Mouse (Mus musculus) T-helper 1 cell (primary cell): ENCODE measurements around the gene Fyn.

Experiments
- in situ Hi-C: fragments of 300-600 bp; cut with MboI, MseI; formaldehyde crosslinking; loops from one replicate; pipeline ENCODE4 v1.15.1; 2025; ENCODE audit warnings: high pct_unique_total_duplicates

The Fyn gene

GRCm38 (mm10) chr10:39368572-39369135, at the start of gene Fyn:
Gene Fyn, plus strand, starts transcription at chr10:39368855.
- in situ Hi-C loops: loop anchor here (5.0 to 25.0 kb wide), 3 partner anchors 51 to 369 kb away; partner anchors contain the start of genes Rev3l and Traf3ip2

GRCm38 (mm10) chr10:39320798-39321622, 47.6 kb upstream of the Fyn start:
- in situ Hi-C loops: no loop called here

- in situ Hi-C loops: no loop called here
These were observed 47.1 kb upstream of the Fyn start for GRCm38 (mm10) chr10:39321623-39321985.

GRCm38 (mm10) chr10:39322143-39322542, 46.5 kb upstream of the Fyn start:
- in situ Hi-C loops: no loop called here

- in situ Hi-C loops: no loop called here
These were observed 44.4 kb upstream of the Fyn start for GRCm38 (mm10) chr10:39324291-39324690.

- in situ Hi-C loops: no loop called here
These were observed 40.0 kb upstream of the Fyn start for GRCm38 (mm10) chr10:39328661-39329060.

GRCm38 (mm10) chr10:39334320-39334719, 34.3 kb upstream of the Fyn start:
- in situ Hi-C loops: no loop called here

- in situ Hi-C loops: no loop called here
These were observed 32.8 kb upstream of the Fyn start for GRCm38 (mm10) chr10:39335880-39336279.

GRCm38 (mm10) chr10:39339189-39339968, 29.3 kb upstream of the Fyn start:
- in situ Hi-C loops: no loop called here

- in situ Hi-C loops: no loop called here
These were observed 28.8 kb upstream of the Fyn start for GRCm38 (mm10) chr10:39339969-39340236.

- in situ Hi-C loops: no loop called here
These were observed 25.1 kb upstream of the Fyn start for GRCm38 (mm10) chr10:39343551-39343950.

- in situ Hi-C loops: no loop called here
These were observed 22.7 kb upstream of the Fyn start for GRCm38 (mm10) chr10:39345921-39346320.

- in situ Hi-C loops: loop anchor here (25.0 kb wide), 1 partner anchor 387 kb away; the partner anchor contains the start of gene Rev3l
These were observed 18.8 kb upstream of the Fyn start for GRCm38 (mm10) chr10:39349781-39350364.

- in situ Hi-C loops: loop anchor here (10.0 to 25.0 kb wide), 2 partner anchors 251 to 373 kb away; partner anchors contain the start of genes Rev3l and Traf3ip2
These were observed 4.5 kb upstream of the Fyn start for GRCm38 (mm10) chr10:39364196-39364595.

GRCm38 (mm10) chr10:39369502-39369931, 862 bp downstream of the Fyn start:
- in situ Hi-C loops: loop anchor here (5.0 to 25.0 kb wide), 3 partner anchors 52 to 368 kb away; partner anchors contain the start of genes Rev3l and Traf3ip2

- in situ Hi-C loops: loop anchor here (5.0 to 25.0 kb wide), 5 partner anchors 47 to 367 kb away; partner anchors contain the start of genes Rev3l and Traf3ip2
These were observed 1.5 kb downstream of the Fyn start for GRCm38 (mm10) chr10:39369977-39370785.

- in situ Hi-C loops: loop anchor here (5.0 to 25.0 kb wide), 3 partner anchors 46 to 366 kb away; partner anchors contain the start of gene Rev3l
These were observed 2.1 kb downstream of the Fyn start for GRCm38 (mm10) chr10:39370786-39371221.

- in situ Hi-C loops: loop anchor here (5.0 to 25.0 kb wide), 3 partner anchors 46 to 366 kb away; partner anchors contain the start of gene Rev3l
These were observed 2.8 kb downstream of the Fyn start for GRCm38 (mm10) chr10:39371467-39371866.

- in situ Hi-C loops: loop anchor here (5.0 to 25.0 kb wide), 3 partner anchors 45 to 365 kb away; partner anchors contain the start of gene Rev3l
These were observed 3.3 kb downstream of the Fyn start for GRCm38 (mm10) chr10:39371991-39372390.

- in situ Hi-C loops: loop anchor here (10.0 kb wide), 1 partner anchor 78 kb away; no protein-coding TSS in a partner anchor
These were observed 8.0 kb downstream of the Fyn start for GRCm38 (mm10) chr10:39376676-39377075.
